Mouse (Mus musculus): ENCODE measurements at regions not wholly inside any gene's neighbourhood (a gene's known extent, or its start where the extent isn't known, plus 50 kb on each side); places are given as distances from the start of the nearest gene placed in this dataset.

GRCm38 (mm10) chr11:31812215-31812614, 59.8 kb upstream of the Cpeb4 start:
- TF ChIP-seq CTCF (IDR thresholded peaks at IDR 0.05; ENCODE audit: borderline replicate concordance, insufficient read depth, low read depth, low read length): no peak
- no peak for TF ChIP-seq POLR2A (IDR thresholded peaks at IDR 0.05; ENCODE audit: borderline replicate concordance, insufficient read depth, low read length)
